Mouse (Mus musculus) 3134 (cell line): ENCODE measurements around the gene Cox4i1.
A peak's percentile ranks its signal among the peaks of the same experiment; 100 is the strongest.
"Not testable (repeated sequence)": the region's sequence is repeated elsewhere in the genome, so short reads cannot be mapped to it uniquely, and the experiment has no call there.

ENCODE experiments used
- DNase-seq: peaks from one replicate; pipeline ENCODE4 v3.0.0-alpha.2; 2011; ENCODE audit warnings: low spot score; ENCODE audit not compliant: insufficient read length; ENCODE audit errors: extremely low read depth

Cox4i1 gene

GRCm38 (mm10) chr8:120657415-120657814, 10.6 kb upstream of the Cox4i1 start:
- no peak for DNase-seq

- no peak for DNase-seq
Observed at GRCm38 (mm10) chr8:120664566-120664965, 3.5 kb upstream of the Cox4i1 start.

- DNase-seq = no peak
Observed at GRCm38 (mm10) chr8:120665726-120666455, 2.1 kb upstream of the Cox4i1 start.

- DNase-seq = no peak
Observed at GRCm38 (mm10) chr8:120666807-120667470, 1.1 kb upstream of the Cox4i1 start.

GRCm38 (mm10) chr8:120668374-120668905, 418 bp downstream of the Cox4i1 start, which contains the start of gene Emc8:
Emc8 (minus strand) TSS chr8:120668573.
- no peak for DNase-seq

GRCm38 (mm10) chr8:120671775-120672174, 3.8 kb downstream of the Cox4i1 start:
- no peak for DNase-seq

GRCm38 (mm10) chr8:120672626-120673229, 4.7 kb downstream of the Cox4i1 start:
- DNase-seq = no peak

- no peak for DNase-seq
Observed at GRCm38 (mm10) chr8:120673298-120673697, 5.3 kb downstream of the Cox4i1 start.

GRCm38 (mm10) chr8:120675718-120676117, 7.7 kb downstream of the Cox4i1 start:
- no peak for DNase-seq

- no peak for DNase-seq
Observed at GRCm38 (mm10) chr8:120678447-120678846, 10.4 kb downstream of the Cox4i1 start.

GRCm38 (mm10) chr8:120679629-120680387, 11.8 kb downstream of the Cox4i1 start:
- DNase-seq = no peak

GRCm38 (mm10) chr8:120680405-120680804, 12.4 kb downstream of the Cox4i1 start:
- DNase-seq = not testable (repeated sequence)

GRCm38 (mm10) chr8:120681113-120681512, 13.1 kb downstream of the Cox4i1 start:
- DNase-seq = peak; percentile 47

- DNase-seq = peak; percentile 48
Observed at GRCm38 (mm10) chr8:120683602-120684001, 15.6 kb downstream of the Cox4i1 start.

GRCm38 (mm10) chr8:120684082-120684481, 16.1 kb downstream of the Cox4i1 start:
- no peak for DNase-seq

- no peak for DNase-seq
Observed at GRCm38 (mm10) chr8:120685097-120685496, 17.1 kb downstream of the Cox4i1 start.

- no peak for DNase-seq
Observed at GRCm38 (mm10) chr8:120685591-120685990, 17.6 kb downstream of the Cox4i1 start.

- DNase-seq = no peak
Observed at GRCm38 (mm10) chr8:120686051-120686450, 18.0 kb downstream of the Cox4i1 start.

GRCm38 (mm10) chr8:120686576-120686975, 18.6 kb downstream of the Cox4i1 start:
- DNase-seq = no peak

GRCm38 (mm10) chr8:120687786-120688185, 19.8 kb downstream of the Cox4i1 start:
- DNase-seq = no peak

GRCm38 (mm10) chr8:120688511-120688910, 20.5 kb downstream of the Cox4i1 start:
- no peak for DNase-seq
